Mouse (Mus musculus) embryonic fibroblast, embryonic 13.5 days (primary cell): ENCODE data around the gene H2al1b. TPM values are rescaled to one million over a fixed set of nuclear protein-coding genes. Genes with fewer than 3 reads are reported as not detected.

Experiments
- H3K27ac ChIP-seq: 2 replicates; pipeline ENCODE4 v1.5.1; 2012; ENCODE audit warnings: low read length, control low read depth, inconsistent platforms; ENCODE audit not compliant: insufficient read depth
- H3K4me1 ChIP-seq: 2 replicates; pipeline ENCODE4 v1.6.1; 2011; ENCODE audit warnings: low read length; ENCODE audit not compliant: control insufficient read depth, insufficient read depth
- H3K4me3 ChIP-seq: 2 replicates; pipeline ENCODE4 v1.5.1; 2011; ENCODE audit warnings: mild to moderate bottlenecking, control low read depth, low read length; ENCODE audit not compliant: insufficient read depth
- CTCF ChIP-seq: IDR thresholded peaks from 2 replicates; pipeline ENCODE4 v1.5.1; 2011; ENCODE audit warnings: mild to moderate bottlenecking, control low read depth, low read length, moderate library complexity, borderline replicate concordance; ENCODE audit not compliant: insufficient read depth
- POLR2A ChIP-seq: IDR thresholded peaks from 2 replicates; pipeline ENCODE4 v1.6.1; 2011; ENCODE audit warnings: low read depth, mild to moderate bottlenecking, control low read depth, low read length, moderate library complexity
- polyA plus RNA-seq: library from polyadenylated mRNA; stranded (reverse); fragments of >200 nt; gene quantifications from 2 replicates; pipeline ENCODE4 v1.2.4, GENCODE M21; 2011; ENCODE audit warnings: low read depth; ENCODE audit not compliant: missing spikeins, insufficient read length

Gene H2al1b
- polyA plus RNA-seq, 1 experiment: not detected

DNA sequence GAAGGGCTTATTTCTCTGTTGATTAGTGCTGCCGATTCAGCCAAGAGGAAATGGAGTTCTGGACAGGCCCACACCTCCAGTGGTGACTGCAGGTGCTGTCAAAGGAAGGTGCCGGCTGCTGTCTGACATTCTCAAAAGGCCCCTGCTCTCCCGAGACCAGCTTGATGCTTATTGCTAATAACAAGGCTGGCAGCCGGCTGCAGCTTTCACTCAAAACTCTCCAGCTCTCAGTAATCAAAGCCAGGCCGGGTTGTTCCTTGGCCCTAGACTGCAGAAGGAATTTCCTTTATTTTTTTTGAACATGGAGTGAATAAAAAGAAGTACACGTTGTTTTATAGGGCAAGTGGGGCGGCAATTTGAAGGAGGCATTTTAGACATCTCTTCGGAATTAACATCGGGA is 43.5 kb downstream of the H2al1b start:
- Histone ChIP-seq H3K4me3 (no peak overlapping the region), H3K27ac (no peak overlapping the region), H3K4me1 (no peaks in the 10 kb centered on the region)
- no peak for TF ChIP-seq POLR2A
- no peak for TF ChIP-seq CTCF

DNA sequence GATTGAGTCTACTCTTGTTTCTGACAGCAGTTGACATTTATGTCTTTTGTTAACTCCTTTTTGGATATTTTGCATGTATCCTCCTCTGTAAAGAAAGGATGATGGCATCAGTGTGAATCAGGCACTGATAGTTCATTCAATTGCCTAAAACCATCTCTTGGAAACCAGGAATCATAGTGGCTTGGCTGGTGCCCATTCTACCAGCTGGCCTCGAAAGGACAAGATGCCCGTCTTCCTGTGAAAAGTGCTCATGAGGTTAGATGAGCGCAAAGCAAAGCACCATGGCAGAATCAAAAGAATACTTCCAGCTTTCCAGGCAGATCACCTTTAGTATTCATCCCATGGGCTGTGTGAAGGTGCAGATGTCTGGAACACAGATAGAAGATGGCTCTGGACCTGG is 44.5 kb downstream of the H2al1b start:
- no peak overlapping the region for H3K27ac ChIP-seq
- no peak overlapping the region for H3K4me3 ChIP-seq
- no peaks in the 10 kb centered on the region for H3K4me1 ChIP-seq
- no peak for TF ChIP-seq CTCF
- no peak for TF ChIP-seq POLR2A

Other genes starting within 250 kb of the H2al1b start
- gene H2al1a, start 3.2 kb upstream of the H2al1b start, polyA plus RNA-seq: not detected in 2 replicates
- not detected in 2 replicates for gene H2al1c, start 3.2 kb downstream of the H2al1b start, polyA plus RNA-seq
- gene H2al1d, start 6.4 kb downstream of the H2al1b start, polyA plus RNA-seq: not detected in 2 replicates
- gene H2al1e, start 9.5 kb downstream of the H2al1b start, polyA plus RNA-seq: not detected in 2 replicates
- not detected in 2 replicates for gene H2al1f, start 12.7 kb downstream of the H2al1b start, polyA plus RNA-seq
- not detected in 2 replicates for gene H2al1g, start 15.8 kb downstream of the H2al1b start, polyA plus RNA-seq
- gene H2al1h, start 19.1 kb downstream of the H2al1b start, polyA plus RNA-seq: not detected in 2 replicates
- gene H2al1i, start 22.2 kb downstream of the H2al1b start, polyA plus RNA-seq: not detected in 2 replicates
- gene H2al1j, start 25.4 kb downstream of the H2al1b start, polyA plus RNA-seq: not detected in 2 replicates